Mouse (Mus musculus) adrenal gland, adult 18-20 months (tissue): Measurements from ENCODE around the gene Phactr2. TPM values are rescaled to one million over a fixed set of nuclear protein-coding genes. Genes with fewer than 3 reads are reported as not detected.
A peak's percentile ranks its signal among the peaks of the same experiment; 100 is the strongest.
"Not testable (repeated sequence)": the region's sequence is repeated elsewhere in the genome, so short reads cannot be mapped to it uniquely, and the experiment has no call there.

Experiments
- DNase-seq, 2 experiments: peaks; one replicate each; pipeline ENCODE4 v3.0.0; 2021 to 2022; ENCODE audit warnings: low spot score in 2 of 2
- long read RNA-seq, 2 experiments: library from polyadenylated mRNA; stranded (forward); transcript quantifications; one replicate each; pipeline ENCODE4 v2.0.0; 2021
- total RNA-seq, 2 experiments: library from RNA; stranded (reverse); gene quantifications; 1 replicate in 1 of 2; 2 replicates in 1 of 2; pipeline ENCODE4 v1.2.3; 2021

Gene Phactr2
- total RNA-seq = 10 to 100 TPM; 23.5 to 24.2 TPM
- long read RNA-seq, experiment 1, partial matches to known transcripts = 2 of 7 reads
- long read RNA-seq, experiment 1, other reads (novel, unspliced or antisense) = 1 of 7 reads
- long read RNA-seq, experiment 2, partial matches to known transcripts = 2 of 8 reads
- long read RNA-seq, experiment 2, other reads (novel, unspliced or antisense) = 2 of 8 reads

GRCm38 (mm10) chr10:13473833-13474567 lies at the start of gene Phactr2:
TSS of gene Phactr2 (minus strand) at chr10:13474412.
- DNase-seq = peak; percentile 38 to 40

- DNase-seq = no peak
These were observed 47.6 kb upstream of the Phactr2 start for GRCm38 (mm10) chr10:13521857-13522256.

DNA sequence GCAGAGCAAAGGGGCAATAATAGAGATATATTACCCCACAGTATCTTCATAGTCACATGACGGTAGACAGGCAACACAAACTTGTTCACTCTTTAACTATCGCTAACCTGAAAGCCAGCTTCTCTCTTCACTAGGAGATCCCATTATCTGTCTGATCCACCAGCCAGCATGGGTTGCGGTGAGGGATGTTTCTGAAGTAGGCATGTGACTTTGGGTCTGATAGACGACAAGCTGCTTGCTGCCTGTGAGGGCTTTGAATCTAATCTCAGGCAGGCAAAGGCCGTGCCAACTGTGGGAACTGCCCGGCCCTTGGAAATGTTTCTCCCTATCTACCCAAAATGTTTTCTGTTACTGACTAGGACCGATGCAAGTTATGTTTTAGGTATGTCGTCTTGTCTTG lies 28.2 kb upstream of the Phactr2 start:
- DNase-seq = no peak

DNA sequence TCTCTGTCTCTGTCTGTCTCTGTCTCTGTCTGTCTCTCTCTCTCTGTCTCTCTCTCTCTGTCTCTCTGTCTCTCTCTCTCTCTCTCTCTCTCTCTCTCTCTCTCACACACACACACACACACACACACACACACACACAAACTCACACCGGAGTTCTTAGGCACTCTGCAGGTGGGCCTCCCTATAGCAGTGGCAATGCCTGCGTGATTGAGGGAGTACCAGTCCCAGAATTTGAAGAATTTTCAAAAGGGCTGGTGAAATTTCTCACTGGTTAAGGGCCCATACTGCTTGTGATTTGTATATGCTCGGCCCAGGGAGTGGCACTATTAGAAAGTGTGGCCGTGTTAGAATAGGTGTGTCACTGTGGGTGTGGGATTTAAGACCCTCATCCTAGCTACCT lies 27.3 kb upstream of the Phactr2 start:
- DNase-seq = not testable (repeated sequence)

DNA sequence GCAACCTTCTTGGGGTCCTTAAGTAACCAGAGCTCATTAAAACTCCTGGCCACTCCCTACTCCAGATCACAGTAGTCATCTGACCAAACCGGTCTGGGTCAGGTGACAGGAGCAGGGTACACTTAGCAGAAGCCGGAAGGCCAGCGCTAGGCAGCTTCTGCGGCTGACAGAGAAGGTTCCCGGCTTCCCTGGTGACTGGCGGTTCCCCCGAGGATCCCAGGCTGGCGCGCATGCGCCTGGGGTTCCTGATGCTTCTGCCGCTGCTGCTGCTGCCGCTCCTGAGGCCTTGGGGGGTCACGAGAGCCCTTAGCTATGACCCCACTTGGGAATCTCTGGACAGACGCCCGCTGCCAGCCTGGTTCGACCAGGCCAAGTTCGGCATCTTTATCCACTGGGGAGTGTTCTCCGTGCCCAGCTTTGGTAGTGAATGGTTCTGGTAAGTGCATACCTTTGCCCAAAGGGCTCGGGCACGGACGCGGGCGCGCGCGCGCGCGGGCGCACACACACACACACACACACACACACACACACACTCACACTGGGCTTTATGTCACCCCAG lies 26.8 kb upstream of the Phactr2 start:
- peak; percentile 80 for DNase-seq

DNA sequence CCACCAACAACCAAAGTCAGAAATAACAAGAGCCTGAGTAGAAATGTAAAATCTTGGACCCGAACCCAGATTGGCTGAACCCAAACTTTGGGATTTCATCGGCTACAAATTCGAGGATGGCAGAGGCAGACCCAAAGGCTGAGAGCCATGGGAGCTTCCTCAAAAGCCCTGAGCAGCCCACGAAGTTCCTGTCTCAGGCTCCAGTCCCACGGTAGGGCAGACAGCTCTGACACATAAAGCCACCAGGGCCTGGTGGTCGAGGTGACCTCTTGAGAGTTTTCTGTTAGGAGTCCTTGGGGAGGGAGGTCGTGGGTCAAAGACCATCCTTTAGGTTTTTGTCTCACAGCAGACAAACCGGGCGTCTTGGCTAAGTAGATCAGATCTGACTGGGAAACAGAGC lies 26.3 kb upstream of the Phactr2 start:
- DNase-seq = peak in 1 of 2 experiments; percentile 27

DNA sequence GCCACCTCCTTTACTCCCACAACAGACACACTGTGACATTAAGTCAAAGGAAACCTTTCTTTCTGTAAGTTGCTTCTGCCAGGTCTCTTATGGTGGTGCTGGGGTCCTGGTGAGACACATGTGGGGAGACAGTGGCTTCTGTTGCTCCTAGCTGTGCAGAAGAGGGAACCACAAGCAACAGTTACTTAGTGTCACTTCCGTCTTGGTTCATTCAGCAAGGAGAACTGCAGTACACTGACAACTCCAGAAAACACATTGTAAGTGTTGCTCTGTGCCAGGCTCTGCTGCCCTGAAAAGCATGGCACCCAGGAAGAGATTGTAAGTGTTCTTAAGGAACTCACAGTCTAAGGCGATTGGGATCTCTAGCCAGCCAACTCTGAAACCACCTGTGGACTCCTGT lies 25.1 kb upstream of the Phactr2 start, which contains the start of gene Fuca2:
Fuca2 (plus strand) TSS at position 210 of the 400 bp plus-strand sequence.
- DNase-seq = no peak

DNA sequence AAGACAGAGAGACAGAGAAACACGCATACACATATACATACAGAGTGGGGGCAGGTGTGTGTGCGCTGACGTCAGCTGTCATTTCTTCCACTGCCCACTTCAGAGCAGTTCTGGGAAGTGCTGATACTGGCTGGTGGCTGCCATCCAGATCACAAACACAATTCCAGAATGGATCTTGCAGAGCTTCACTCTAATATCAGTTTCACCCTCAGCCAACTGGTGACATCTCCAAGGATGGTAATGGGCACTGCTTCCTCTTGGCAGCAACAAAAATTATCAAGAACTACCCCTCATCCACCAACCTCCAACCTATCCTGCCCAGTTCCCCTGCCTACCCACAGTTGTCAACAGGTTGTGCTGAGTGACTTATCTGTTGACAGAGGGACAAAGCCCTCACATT lies 22.1 kb upstream of the Phactr2 start:
- no peak for DNase-seq

GRCm38 (mm10) chr10:13493978-13494686 lies 19.9 kb upstream of the Phactr2 start:
- DNase-seq = no peak

GRCm38 (mm10) chr10:13489671-13490070 lies 15.5 kb upstream of the Phactr2 start:
- no peak for DNase-seq

- DNase-seq = no peak
These were observed 11.7 kb upstream of the Phactr2 start for GRCm38 (mm10) chr10:13485958-13486357.

DNA sequence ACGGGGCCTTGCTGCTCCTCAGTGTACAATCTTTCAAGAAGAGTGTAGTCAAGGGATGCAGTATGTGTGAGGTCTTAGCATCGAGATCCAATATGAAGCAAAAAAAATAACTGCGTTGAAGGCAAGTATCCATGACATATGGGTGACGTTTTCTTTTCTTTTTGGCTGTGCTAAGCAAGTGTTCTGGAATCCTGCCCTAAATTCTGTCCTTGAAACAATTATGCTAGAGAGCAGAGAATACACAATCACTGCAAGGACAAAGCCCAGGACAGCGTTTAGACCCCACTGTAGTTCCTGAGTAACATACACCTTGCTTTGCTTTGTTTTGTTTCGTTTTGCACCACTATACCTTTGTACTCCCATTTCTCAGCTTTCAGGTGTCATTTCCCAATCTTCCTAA lies 5.1 kb upstream of the Phactr2 start:
- DNase-seq = no peak

GRCm38 (mm10) chr10:13475121-13475520 lies 909 bp upstream of the Phactr2 start:
- no peak for DNase-seq

GRCm38 (mm10) chr10:13474568-13474955 lies 350 bp upstream of the Phactr2 start:
- no peak for DNase-seq

GRCm38 (mm10) chr10:13473287-13473832 lies 852 bp downstream of the Phactr2 start:
- no peak for DNase-seq

DNA sequence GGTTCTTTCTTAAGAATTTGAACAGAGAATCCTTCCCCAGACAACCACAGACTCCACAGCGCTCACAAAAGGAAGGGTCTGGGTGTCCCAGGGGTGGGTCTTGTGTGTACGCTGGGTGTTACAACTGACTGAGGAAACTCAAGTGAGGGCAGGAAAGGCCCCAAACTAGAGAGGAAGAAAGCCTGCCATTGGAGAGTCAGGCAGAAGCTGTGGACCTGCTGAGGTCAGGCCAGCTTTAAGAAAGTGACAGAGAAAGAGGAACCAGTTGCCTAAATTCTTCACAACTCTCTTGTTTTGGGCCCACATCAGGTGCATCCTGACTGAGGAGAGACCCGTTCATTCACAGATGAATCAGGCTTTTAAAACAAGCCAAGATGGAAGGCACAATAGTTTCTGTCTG lies 4.0 kb downstream of the Phactr2 start:
- no peak for DNase-seq

DNA sequence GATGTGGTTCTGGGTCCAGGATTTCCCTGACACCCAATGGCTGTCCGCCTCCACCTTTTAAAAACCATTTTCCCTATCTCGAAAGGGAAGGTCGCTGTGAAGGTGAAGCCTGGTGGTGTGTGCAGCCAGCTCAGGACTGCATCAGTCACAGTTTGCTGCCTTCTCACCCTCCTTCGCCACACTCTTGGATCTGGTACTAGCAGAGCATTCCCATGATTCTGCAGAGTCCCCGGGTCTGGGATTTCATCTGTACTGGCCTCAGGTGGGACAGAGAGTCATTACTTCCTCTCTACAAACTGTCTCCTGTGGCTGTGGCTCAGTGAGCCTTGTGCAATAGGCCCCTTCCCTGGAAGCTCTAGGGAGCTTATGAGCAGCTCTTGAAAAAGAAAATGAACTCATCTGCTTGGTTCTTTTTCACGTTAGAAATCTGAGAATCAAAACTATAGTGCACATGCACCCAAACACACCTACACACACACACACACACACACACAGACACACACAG lies 6.1 kb downstream of the Phactr2 start:
- DNase-seq = not testable (repeated sequence)

GRCm38 (mm10) chr10:13466925-13467324 lies 7.3 kb downstream of the Phactr2 start:
- no peak for DNase-seq

DNA sequence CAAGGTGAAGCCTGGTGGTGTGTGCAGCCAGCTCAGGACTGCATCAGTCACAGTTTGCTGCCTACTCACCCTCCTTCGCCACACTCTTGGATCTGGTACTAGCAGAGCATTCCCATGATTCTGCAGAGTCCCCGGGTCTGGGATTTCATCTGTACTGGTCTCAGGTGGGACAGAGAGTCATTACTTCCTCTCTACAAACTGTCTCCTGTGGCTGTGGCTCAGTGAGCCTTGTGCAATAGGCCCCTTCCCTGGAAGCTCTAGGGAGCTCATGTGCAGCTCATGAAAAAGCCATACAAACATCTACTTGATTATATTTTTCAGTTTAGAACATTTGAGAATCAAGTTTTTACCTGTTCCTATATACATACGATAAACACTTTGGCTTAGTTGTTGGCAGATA lies 9.9 kb downstream of the Phactr2 start:
- DNase-seq = not testable (repeated sequence)

GRCm38 (mm10) chr10:13453200-13453990 lies 20.8 kb downstream of the Phactr2 start:
- no peak for DNase-seq
